Mouse (Mus musculus) testis, postnatal 14 days (tissue): ENCODE data around the gene Dmrt1.
A peak's percentile ranks its signal among the peaks of the same experiment; 100 is the strongest.

Source experiments
- DNase-seq: peaks from one replicate; pipeline ENCODE4 v3.0.0; 2021; ENCODE audit warnings: low spot score

Gene Dmrt1

GRCm38 (mm10) chr19:25569778-25570177, 64.4 kb downstream of the Dmrt1 start:
- no peak for DNase-seq

- DNase-seq, result no peak
Measured at GRCm38 (mm10) chr19:25574431-25574830, 69.0 kb downstream of the Dmrt1 start.

- DNase-seq, result no peak
Measured at GRCm38 (mm10) chr19:25574981-25575814, 69.8 kb downstream of the Dmrt1 start.

DNA sequence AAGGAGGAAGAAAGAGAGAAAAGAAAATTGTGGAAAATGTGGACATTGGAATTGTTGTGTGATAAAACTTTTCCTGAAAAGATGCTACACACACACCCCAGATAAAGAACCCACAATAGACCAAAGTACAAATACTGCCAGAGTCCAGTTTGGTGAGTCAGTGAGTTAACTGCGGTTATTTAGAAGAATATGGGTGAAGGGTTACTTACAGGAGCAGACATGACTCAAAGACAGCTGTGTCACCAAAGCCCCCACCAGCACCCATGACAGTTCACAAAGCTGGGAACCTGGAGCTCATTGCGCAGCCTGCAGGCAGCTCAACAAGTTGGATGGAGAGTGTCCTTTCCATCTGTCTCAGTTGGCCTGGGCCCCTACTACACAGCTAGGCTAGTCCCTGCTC, 72.9 kb downstream of the Dmrt1 start:
- no peak for DNase-seq

GRCm38 (mm10) chr19:25579440-25579839, 74.0 kb downstream of the Dmrt1 start:
- DNase-seq, result no peak

DNA sequence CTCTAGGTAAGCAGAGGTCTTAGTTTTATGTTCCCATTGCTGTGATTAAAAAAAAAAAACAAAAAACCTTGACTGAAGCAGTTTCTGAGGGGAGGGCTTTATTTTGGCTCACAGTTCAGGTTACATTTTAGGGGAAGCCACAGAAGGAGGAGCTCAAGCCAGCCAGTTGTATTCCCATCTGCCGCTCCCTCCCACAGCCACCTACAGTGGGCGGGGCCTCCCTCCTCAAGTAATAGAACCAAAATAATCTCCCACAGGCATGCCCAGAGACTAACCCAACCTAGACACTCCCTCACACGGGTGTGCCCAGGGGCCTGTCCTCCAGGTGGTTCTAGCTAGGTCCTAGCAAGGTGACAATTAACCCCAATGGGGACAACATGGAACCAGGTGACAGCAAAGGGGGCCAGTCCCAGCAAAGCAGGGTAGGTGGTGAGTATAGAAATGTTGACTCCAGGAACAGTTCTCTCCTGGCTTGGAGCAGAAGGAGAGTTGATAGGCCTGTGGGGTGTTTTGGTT, 92.4 kb downstream of the Dmrt1 start:
- DNase-seq, result no peak

DNA sequence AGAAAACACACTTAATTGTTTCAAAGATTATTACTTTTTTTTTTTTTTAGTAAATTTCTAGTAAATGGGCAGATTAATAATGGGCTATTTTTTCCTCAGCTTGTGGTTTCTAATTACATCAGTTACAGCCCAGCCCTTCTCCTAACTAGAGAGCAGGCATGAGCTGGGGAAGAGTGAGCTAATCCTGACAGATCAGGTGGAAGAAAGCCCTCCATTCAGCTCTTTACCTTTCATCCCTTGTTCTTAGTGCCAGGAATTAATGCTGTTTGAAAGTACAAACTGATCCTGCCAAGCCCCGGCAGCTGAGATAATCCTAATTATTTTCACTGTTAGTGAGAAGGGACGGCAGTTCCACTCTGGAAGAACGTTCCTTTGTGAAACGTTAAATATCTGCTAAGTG, 93.2 kb downstream of the Dmrt1 start:
- no peak for DNase-seq

DNA sequence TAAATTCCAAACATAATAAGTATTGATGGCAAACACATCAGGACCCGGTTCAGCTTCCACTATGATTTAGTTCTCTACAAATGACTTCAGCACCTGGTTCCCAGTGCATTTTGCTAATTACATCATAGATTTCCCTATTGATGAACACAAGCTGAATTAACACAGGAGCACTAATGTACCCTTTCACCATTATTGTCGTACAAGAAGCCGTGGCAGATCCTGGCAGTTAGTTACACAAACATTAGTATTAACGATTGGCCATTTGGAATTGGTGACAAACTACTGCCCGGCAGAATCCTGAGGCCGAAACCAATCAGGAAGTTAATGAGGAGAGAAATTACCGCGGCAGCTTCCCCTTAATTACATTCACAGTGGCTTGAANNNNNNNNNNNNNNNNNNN, 96.5 kb downstream of the Dmrt1 start:
- no peak for DNase-seq

- DNase-seq, result no peak
Measured at GRCm38 (mm10) chr19:25607461-25608205, 102.2 kb downstream of the Dmrt1 start.

DNA sequence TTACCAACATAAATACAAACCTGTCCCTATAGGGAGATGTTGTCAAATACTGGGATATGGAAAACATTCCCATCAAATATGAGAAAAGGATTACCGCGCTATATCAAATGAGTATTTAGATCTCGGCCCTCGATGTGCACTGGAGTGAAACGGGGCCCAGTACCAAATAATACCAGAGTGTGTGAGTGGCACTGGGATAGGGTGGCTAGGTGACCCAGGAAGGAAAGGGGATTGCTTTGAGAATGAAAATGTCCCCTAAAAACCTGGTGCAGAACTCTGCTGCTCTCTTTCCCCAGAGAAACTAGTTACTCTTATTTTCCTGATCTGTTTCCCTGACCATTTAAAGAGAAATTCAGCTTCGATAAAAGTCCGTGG, 102.8 kb downstream of the Dmrt1 start:
- DNase-seq, result no peak

DNA sequence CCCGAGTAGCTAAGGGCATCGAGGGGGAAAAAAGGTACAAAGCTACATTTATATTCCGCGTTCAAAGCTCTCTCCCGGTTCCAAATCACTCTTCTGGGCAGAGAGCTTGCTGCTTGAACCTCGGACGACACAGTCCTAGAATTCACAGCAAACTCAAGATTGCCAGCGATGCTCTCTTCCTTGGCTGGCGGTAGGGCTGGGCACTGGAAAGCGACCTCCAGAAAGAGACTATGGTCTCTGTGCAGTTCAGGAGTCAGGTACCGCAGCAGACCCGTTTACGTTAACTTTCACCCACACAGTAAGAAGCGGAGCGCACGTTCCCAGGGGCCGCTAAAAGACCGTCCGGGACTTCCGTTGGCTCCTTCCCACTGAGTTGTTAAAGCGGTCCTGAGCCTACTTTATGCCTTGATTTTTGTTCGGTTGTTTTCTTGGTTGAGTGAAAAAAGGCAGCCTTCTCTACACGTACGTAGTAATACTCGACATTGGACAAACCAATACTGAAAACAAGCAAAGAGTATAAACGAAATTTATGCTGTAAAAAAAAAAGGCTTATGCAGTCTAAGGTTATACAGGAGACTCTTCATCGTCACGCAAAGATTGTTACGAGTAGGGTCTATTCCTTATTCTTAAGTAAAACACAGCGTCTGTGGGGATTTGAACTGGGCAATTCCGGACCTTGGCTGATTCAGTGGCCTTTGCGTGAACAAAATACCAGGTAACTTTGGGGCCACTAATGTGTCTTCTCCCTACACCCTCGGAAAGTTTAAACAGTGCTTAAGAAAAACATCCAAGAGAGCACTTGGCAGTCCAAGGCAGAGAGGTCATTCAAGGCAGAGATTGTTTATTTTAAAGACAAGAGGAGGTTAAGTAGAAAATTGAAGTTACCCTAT, 103.8 kb downstream of the Dmrt1 start:
- no peak for DNase-seq

DNA sequence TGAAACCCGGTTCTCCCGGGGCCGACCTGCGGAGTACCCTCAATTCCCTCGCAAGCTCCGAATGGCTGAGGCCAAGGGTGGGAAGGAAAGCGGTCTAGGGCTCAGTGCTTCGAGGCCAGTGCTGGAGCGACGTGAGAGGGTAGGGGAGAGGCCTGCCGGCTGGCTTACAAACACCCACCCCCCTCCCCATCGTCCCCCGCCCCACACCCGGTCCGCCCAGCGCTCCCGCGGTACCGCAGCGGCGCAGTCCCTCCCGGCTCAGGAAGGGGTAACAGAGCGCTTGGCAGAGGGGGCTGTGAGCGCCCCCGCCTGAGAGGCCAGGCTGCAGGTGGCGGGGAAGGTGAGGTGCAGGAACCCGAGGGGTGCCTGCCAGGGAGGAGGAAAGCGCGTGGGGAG, 104.6 kb downstream of the Dmrt1 start, which contains the start of gene Dmrt3:
Dmrt3 (plus strand) TSS at position 287 of the 396 bp plus-strand sequence.
- DNase-seq, result peak; percentile 57

DNA sequence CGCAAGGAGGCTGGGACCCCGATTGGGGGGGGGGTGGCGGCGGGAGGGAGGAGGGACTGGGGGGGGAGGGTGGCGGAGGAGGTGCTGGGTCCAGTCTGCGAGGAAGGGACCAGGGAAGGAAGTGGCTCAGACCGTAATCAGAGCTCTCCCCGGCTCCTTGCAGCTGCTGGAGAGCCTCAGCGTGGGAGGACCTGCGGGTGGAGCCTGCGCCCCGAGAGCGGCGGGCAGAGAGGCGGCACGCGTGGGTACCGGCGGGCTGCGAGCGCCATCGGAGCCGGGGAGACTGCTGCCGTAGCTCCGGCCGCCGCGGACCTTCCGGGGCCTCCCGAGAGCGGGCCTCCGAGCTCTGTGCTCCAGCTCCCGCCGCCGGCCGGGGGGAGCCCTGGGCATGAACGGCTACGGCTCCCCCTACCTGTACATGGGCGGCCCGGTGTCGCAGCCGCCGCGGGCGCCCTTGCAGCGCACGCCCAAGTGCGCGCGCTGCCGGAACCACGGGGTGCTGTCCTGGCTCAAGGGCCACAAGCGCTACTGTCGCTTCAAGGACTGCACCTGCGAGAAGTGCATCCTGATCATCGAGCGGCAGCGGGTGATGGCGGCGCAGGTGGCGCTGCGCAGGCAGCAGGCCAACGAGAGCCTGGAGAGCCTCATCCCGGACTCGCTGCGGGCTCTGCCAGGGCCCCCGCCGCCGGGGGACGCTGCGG, 105.1 kb downstream of the Dmrt1 start:
- peak; percentile 59 for DNase-seq

DNA sequence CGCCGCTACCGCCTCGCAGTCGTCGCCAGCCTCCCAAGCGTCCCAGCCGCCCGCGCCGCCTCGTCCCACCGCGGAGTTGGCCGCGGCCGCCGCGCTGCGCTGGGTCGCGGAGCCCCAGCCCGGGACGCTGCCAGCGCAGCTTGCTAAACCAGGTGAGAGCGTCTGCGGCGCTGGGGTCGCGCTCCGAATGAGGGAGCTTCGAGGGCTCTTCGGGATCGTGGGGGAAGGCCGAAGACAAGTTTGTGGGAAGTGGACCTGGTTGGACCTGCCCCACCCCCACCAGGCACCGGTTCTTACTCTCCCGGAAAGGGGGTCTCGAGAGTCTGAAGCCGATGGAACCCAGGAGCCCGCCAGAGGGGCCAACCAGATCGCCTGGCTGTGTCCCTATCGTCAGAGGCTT, 105.7 kb downstream of the Dmrt1 start:
- DNase-seq, result peak; percentile 27

GRCm38 (mm10) chr19:25611876-25612805, 106.7 kb downstream of the Dmrt1 start:
- DNase-seq, result no peak

DNA sequence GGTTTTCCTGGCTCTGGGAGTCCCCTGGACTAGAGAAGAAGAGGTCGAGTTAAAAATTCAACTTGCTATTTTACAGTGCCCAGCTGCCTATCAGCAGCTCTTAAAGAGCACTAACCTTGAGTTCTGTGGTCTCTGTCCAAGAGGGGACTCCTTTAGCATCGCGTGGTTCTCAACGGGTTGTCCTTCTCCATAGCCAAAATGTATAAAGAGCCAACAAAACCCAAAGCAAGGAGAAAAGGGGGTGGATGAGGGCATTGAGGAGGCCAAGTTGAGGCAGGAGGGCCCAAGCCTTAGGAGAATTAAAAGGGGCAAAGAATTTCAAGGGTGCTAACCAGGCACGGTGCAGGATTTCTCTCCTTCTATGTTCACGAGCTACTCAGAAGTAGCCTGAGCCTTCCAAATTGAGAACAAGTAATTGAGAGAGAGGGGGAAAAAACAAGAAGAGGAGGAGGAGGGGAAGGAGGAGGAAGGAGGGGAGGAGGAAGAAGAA, 107.4 kb downstream of the Dmrt1 start:
- DNase-seq, result no peak

DNA sequence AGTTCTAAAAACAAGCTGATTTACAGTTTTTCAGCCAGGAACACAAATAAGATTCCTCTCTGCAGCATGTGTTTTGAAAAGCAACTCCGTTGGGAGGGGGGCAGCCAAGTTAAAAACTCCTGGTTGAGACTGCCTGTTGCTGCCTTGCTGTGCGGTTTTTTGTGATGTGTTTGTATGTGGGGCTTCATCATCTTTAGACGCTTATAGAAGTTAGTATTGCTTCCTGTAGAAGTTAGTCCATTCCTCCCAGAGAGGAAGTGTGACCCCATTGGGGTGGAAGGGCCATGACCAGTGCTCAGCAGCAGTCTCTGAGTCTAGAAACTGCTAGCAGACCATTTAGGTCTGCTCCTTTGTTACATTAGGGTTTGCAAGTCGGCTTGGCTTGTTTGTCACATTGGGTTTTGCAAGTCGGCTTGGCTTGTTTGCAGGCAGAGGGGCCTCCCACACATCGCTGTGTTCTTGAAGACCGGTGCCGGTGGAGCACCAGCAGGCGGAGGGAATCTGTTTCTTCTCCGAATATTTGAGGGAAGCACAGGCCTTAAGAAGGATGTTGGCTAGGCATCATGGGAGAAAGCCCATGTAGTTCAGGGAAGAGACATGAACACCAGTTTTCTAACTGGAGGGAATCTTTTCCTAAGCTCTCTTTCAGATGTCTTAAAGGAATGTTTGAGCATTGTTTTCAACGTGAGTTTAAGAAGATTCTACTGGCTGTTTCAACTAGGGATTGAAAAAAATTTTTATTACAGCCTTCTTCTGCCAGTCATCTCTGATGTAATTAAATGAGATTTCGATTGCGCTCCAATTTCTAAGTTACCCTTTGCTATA, 108.3 kb downstream of the Dmrt1 start:
- DNase-seq, result no peak

GRCm38 (mm10) chr19:25615889-25616288, 110.5 kb downstream of the Dmrt1 start:
- DNase-seq, result no peak
